Comparison of ENCODE assay signal across 22 mouse cellular contexts in genomic region chr15:57331326-57331725, GRCm38 (mm10).
DNase-seq lines count a peak whose midpoint lies in the region; ATAC-seq and TF ChIP-seq lines count a peak whose summit lies in the region.
"Had no signal": no experiment of that assay in that cellular context is flagged by ENCODE, and none has a peak within 500 bp of the region (broad histone marks: within the 10 kb centered on the region; RNA-seq: fewer than 3 reads in every experiment).

No protein-coding gene starts in this region.

- no peak for ATAC-seq in kidney, embryonic 16.5 days (ENCODE audit: low FRiP score, low TSS enrichment)
- peak; percentile 71 for ATAC-seq in Patski
- ATAC-seq in midbrain, embryonic 13.5 days, result no peak
- ATAC-seq: activated CD4-positive, CD25-positive, alpha-beta regulatory T cell, adult 4 months; forebrain, embryonic 14.5 days; forebrain, embryonic 16.5 days had no signal

- DNase-seq in kidney, adult 2 months, result peak; percentile 55
- DNase-seq in Patski (ENCODE audit: low read depth, low spot score), result no peak
- peak; percentile 58 for DNase-seq in skeletal muscle tissue, adult 2 months (ENCODE audit: low read depth, low spot score)
- DNase-seq: adrenal gland, adult 8-10 months; adrenal gland, postnatal 14 days; adrenal gland, postnatal 36 days; cerebellum, adult 11-12 months; cerebellum, adult 2 months; cerebellum, adult 9-10 months; cerebellum, postnatal 10 days; cerebellum, postnatal 25 days; embryo, embryonic 11 days had no signal

- no peak overlapping the region for H3K4me2 ChIP-seq in kidney, embryonic 16.5 days (replicated peaks; ENCODE audit: low read depth, low read length)
- H3K4me2 ChIP-seq in midbrain, embryonic 13.5 days (replicated peaks), result no peak overlapping the region
- H3K4me2 ChIP-seq: embryonic facial prominence, embryonic 13.5 days; embryonic facial prominence, embryonic 15.5 days; forebrain, embryonic 12.5 days had no signal

- no peaks in the 10 kb centered on the region for H3K36me3 ChIP-seq in kidney, adult 2 months (ENCODE audit: control insufficient read depth, insufficient read depth, low read length)
- H3K36me3 ChIP-seq in kidney, embryonic 16.5 days (ENCODE audit: insufficient read depth, low read length), result no peaks in the 10 kb centered on the region
- H3K36me3 ChIP-seq in midbrain, embryonic 13.5 days, result no peaks in the 10 kb centered on the region
- H3K36me3 ChIP-seq: embryonic facial prominence, embryonic 13.5 days; embryonic facial prominence, embryonic 15.5 days; forebrain, embryonic 10.5 days; forebrain, embryonic 12.5 days had no signal

- H3K4me3 ChIP-seq in kidney, adult 2 months (ENCODE audit: insufficient read depth, low read depth, low read length), result no peak overlapping the region
- H3K4me3 ChIP-seq in kidney, embryonic 16.5 days (ENCODE audit: low read length), result no peak overlapping the region
- no peak overlapping the region for H3K4me3 ChIP-seq in midbrain, embryonic 13.5 days (replicated peaks)
- H3K4me3 ChIP-seq: embryonic facial prominence, embryonic 13.5 days; embryonic facial prominence, embryonic 15.5 days; erythroblast, embryonic 14.5 days; forebrain, embryonic 10.5 days; forebrain, embryonic 12.5 days had no signal

- no peak overlapping the region for H3K9ac ChIP-seq in kidney, embryonic 16.5 days (replicated peaks; ENCODE audit: low read length)
- H3K9ac ChIP-seq in midbrain, embryonic 13.5 days (replicated peaks), result no peak overlapping the region
- H3K9ac ChIP-seq: embryonic facial prominence, embryonic 13.5 days; embryonic facial prominence, embryonic 15.5 days; forebrain, embryonic 12.5 days had no signal

- H3K27ac ChIP-seq in kidney, adult 2 months (ENCODE audit: insufficient read depth, low read depth, low read length), result no peak overlapping the region
- no peak overlapping the region for H3K27ac ChIP-seq in kidney, embryonic 16.5 days (ENCODE audit: low read length)
- H3K27ac ChIP-seq in midbrain, embryonic 13.5 days, result no peak overlapping the region
- H3K27ac ChIP-seq: embryonic facial prominence, embryonic 13.5 days; embryonic facial prominence, embryonic 15.5 days; forebrain, embryonic 10.5 days; forebrain, embryonic 12.5 days had no signal

- CTCF ChIA-PET in Patski (lab: Charles Lee), result no interaction called here

- WGBS in kidney, adult 2 months, result 59% methylated on average over 2 of the region's 2 CpGs
- WGBS in kidney, embryonic 16.5 days, result 88% methylated on average over 2 of the region's 2 CpGs
- 87% methylated on average over 2 of the region's 2 CpGs for WGBS in midbrain, embryonic 13.5 days

- TF ChIP-seq POLR2A in kidney, adult 2 months (IDR thresholded peaks at IDR 0.05; ENCODE audit: low read depth, low read length), result no peak

- in situ Hi-C loops in Patski (cut with MboI; ENCODE audit: low pct_unique_long_range_greater_than_20kb), result no loop called here

- H3K27me3 ChIP-seq in kidney, adult 2 months (replicated peaks; ENCODE audit: control insufficient read depth, insufficient read depth, low read length), result no peaks in the 10 kb centered on the region
- no peaks in the 10 kb centered on the region for H3K27me3 ChIP-seq in kidney, embryonic 16.5 days (ENCODE audit: insufficient read depth, low read length)
- H3K27me3 ChIP-seq in Patski, result no peaks in the 10 kb centered on the region
- no peaks in the 10 kb centered on the region for H3K27me3 ChIP-seq in midbrain, embryonic 13.5 days
- H3K27me3 ChIP-seq: embryonic facial prominence, embryonic 13.5 days; embryonic facial prominence, embryonic 15.5 days; forebrain, embryonic 12.5 days had no signal

- H3K9me3 ChIP-seq in kidney, embryonic 16.5 days (ENCODE audit: low read length), result no peaks in the 10 kb centered on the region
- H3K9me3 ChIP-seq in midbrain, embryonic 13.5 days, result no peaks in the 10 kb centered on the region
- H3K9me3 ChIP-seq: embryonic facial prominence, embryonic 13.5 days; embryonic facial prominence, embryonic 15.5 days; forebrain, embryonic 10.5 days; forebrain, embryonic 12.5 days had no signal

- POLR2A ChIA-PET in Patski (lab: Charles Lee), result interaction anchor here (0.5 kb wide), 1 partner anchor 619 kb away, joined by 3 read pairs; no protein-coding TSS in a partner anchor

- peaks cover 6% of the 10 kb centered on the region; the same call in 1 of the 2 replicates for H3K4me1 ChIP-seq in kidney, adult 2 months (ENCODE audit: control insufficient read depth, insufficient read depth, low read length)
- H3K4me1 ChIP-seq in kidney, embryonic 16.5 days (ENCODE audit: insufficient read depth, low read length), result no peaks in the 10 kb centered on the region
- H3K4me1 ChIP-seq in midbrain, embryonic 13.5 days (replicated peaks), result no peaks in the 10 kb centered on the region
- H3K4me1 ChIP-seq: embryonic facial prominence, embryonic 13.5 days; embryonic facial prominence, embryonic 15.5 days; forebrain, embryonic 10.5 days; forebrain, embryonic 12.5 days had no signal

- TF ChIP-seq CTCF in kidney, adult 2 months (conservative IDR thresholded peaks at IDR 0.05; ENCODE audit: insufficient read depth, insufficient read length, low read depth, low read length), result no peak
- TF ChIP-seq CTCF in Patski (IDR thresholded peaks at IDR 0.05), result no peak
